Mouse (Mus musculus): ENCODE measurements around the gene Stk10.

- TF ChIP-seq CTCF (IDR thresholded peaks at IDR 0.05) (no peak), POLR2A (IDR thresholded peaks at IDR 0.05; ENCODE audit: insufficient read depth, low read depth, low read length) (no peak)
Observed at GRCm38 (mm10) chr11:32556333-32556990, 23.4 kb downstream of the Stk10 start.

Data from heart, adult 2 months (tissue).